Mouse (Mus musculus): ENCODE measurements at regions not wholly inside any gene's neighbourhood (a gene's known extent, or its start where the extent isn't known, plus 50 kb on each side); places are given as distances from the start of the nearest gene placed in this dataset.
A peak's percentile ranks its signal among the peaks of the same experiment; 100 is the strongest.
"Not testable (repeated sequence)": the region's sequence is repeated elsewhere in the genome, so short reads cannot be mapped to it uniquely, and the experiment has no call there.

- DNase-seq: peak; percentile 77 to 91
Measured at GRCm38 (mm10) chr3:31603237-31603636, 293.1 kb upstream of the Slc7a14 start.

GRCm38 (mm10) chr3:31596581-31596980, 286.4 kb upstream of the Slc7a14 start:
- DNase-seq: not testable (repeated sequence)

GRCm38 (mm10) chr3:31585971-31586370, 275.8 kb upstream of the Slc7a14 start:
- DNase-seq: peak in 1 of 2 experiments; percentile 5

GRCm38 (mm10) chr3:31573849-31574248, 263.7 kb upstream of the Slc7a14 start:
- no peak for DNase-seq
